8 mouse cellular contexts compared by ENCODE assay signal in genomic region chr4:119008476-119008875, GRCm38 (mm10). TPM values are rescaled to one million over a fixed set of nuclear protein-coding genes. Genes with fewer than 3 reads are reported as not detected.
A peak's percentile ranks its signal among the peaks of the same experiment; 100 is the strongest.
DNase-seq lines count a peak whose midpoint lies in the region; ATAC-seq and TF ChIP-seq lines count a peak whose summit lies in the region.

No protein-coding gene starts in this region.

- H3K4me3 ChIP-seq in hindbrain, embryonic 10.5 days: no peak overlapping the region
- H3K4me3 ChIP-seq in hindbrain, embryonic 14.5 days (replicated peaks; ENCODE audit: low read length): no peak overlapping the region
- peak overlapping the region; percentile 60 for H3K4me3 ChIP-seq in E14TG2a.4 (replicated peaks; ENCODE audit: low read length)
- no peak overlapping the region for H3K4me3 ChIP-seq in heart, embryonic 15.5 days
- H3K4me3 ChIP-seq in liver, embryonic 13.5 days (replicated peaks): no peak overlapping the region

- H3K36me3 ChIP-seq in hindbrain, embryonic 10.5 days: no peaks in the 10 kb centered on the region
- no peaks in the 10 kb centered on the region for H3K36me3 ChIP-seq in hindbrain, embryonic 14.5 days (replicated peaks; ENCODE audit: control insufficient read depth, insufficient read depth)
- no peaks in the 10 kb centered on the region for H3K36me3 ChIP-seq in E14TG2a.4 (ENCODE audit: insufficient read depth, low read length)
- no peaks in the 10 kb centered on the region for H3K36me3 ChIP-seq in heart, embryonic 15.5 days
- no peaks in the 10 kb centered on the region for H3K36me3 ChIP-seq in liver, embryonic 13.5 days

- H3K9ac ChIP-seq in hindbrain, embryonic 14.5 days: no peak overlapping the region
- no peak overlapping the region for H3K9ac ChIP-seq in heart, embryonic 15.5 days
- H3K9ac ChIP-seq in liver, embryonic 13.5 days: peak overlapping the region; percentile 46

- H3K4me1 ChIP-seq in hindbrain, embryonic 10.5 days (replicated peaks): peaks cover 36% of the 10 kb centered on the region
- H3K4me1 ChIP-seq in hindbrain, embryonic 14.5 days (replicated peaks; ENCODE audit: control insufficient read depth, insufficient read depth, low read length): no peaks in the 10 kb centered on the region; the same call in 1 of the 2 replicates
- peaks cover 96% of the 10 kb centered on the region for H3K4me1 ChIP-seq in E14TG2a.4 (replicated peaks; ENCODE audit: low read depth, low read length)
- H3K4me1 ChIP-seq in heart, embryonic 15.5 days (replicated peaks): peaks cover 12% of the 10 kb centered on the region
- peaks cover 74% of the 10 kb centered on the region for H3K4me1 ChIP-seq in liver, embryonic 13.5 days (replicated peaks)

- WGBS in hindbrain, embryonic 10.5 days: 18% methylated on average over 6 of the region's 6 CpGs
- WGBS in hindbrain, embryonic 14.5 days: 23% methylated on average over 6 of the region's 6 CpGs
- 51% methylated on average over 6 of the region's 6 CpGs for WGBS in heart, embryonic 15.5 days
- WGBS in liver, embryonic 13.5 days (ENCODE audit: insufficient replicate concordance): 53% methylated on average over 6 of the region's 6 CpGs

- TF ChIP-seq POLR2A in brain, embryonic 14.5 days (IDR thresholded peaks at IDR 0.05; ENCODE audit: borderline replicate concordance, extremely low read depth, insufficient read depth, insufficient read length, poor library complexity, severe bottlenecking): no peak

- H3K9me3 ChIP-seq in hindbrain, embryonic 10.5 days: no peaks in the 10 kb centered on the region
- no peaks in the 10 kb centered on the region for H3K9me3 ChIP-seq in hindbrain, embryonic 14.5 days (ENCODE audit: control insufficient read depth, low read length)
- H3K9me3 ChIP-seq in E14TG2a.4 (ENCODE audit: low read length): no peaks in the 10 kb centered on the region
- no peaks in the 10 kb centered on the region for H3K9me3 ChIP-seq in heart, embryonic 15.5 days (replicated peaks)
- no peaks in the 10 kb centered on the region for H3K9me3 ChIP-seq in liver, embryonic 13.5 days (replicated peaks)

- H3K4me2 ChIP-seq in hindbrain, embryonic 14.5 days (replicated peaks): no peak overlapping the region
- H3K4me2 ChIP-seq in heart, embryonic 15.5 days: no peak overlapping the region
- H3K4me2 ChIP-seq in liver, embryonic 13.5 days: no peak overlapping the region

- DNase-seq in hindbrain, embryonic 10.5 days (ENCODE audit: low spot score): peak; percentile 24
- DNase-seq in hindbrain, embryonic 14.5 days (ENCODE audit: low spot score): no peak
- peak; percentile 55 for DNase-seq in brain, embryonic 14.5 days (ENCODE audit: low read depth)
- DNase-seq in liver, embryonic 13.5 days: no peak
- no peak for DNase-seq in B cell, adult 2 months

- no peak for TF ChIP-seq CTCF in E14TG2a.4 (conservative IDR thresholded peaks at IDR 0.05; ENCODE audit: low read length)
- TF ChIP-seq CTCF in brain, embryonic 14.5 days (IDR thresholded peaks at IDR 0.05; ENCODE audit: borderline replicate concordance, extremely low read depth, insufficient read depth, insufficient read length): no peak

- no peaks in the 10 kb centered on the region for H3K27me3 ChIP-seq in hindbrain, embryonic 10.5 days (ENCODE audit: insufficient read depth, poor library complexity, severe bottlenecking)
- H3K27me3 ChIP-seq in hindbrain, embryonic 14.5 days (ENCODE audit: control insufficient read depth, insufficient read depth, low read length): no peaks in the 10 kb centered on the region
- no peaks in the 10 kb centered on the region for H3K27me3 ChIP-seq in E14TG2a.4 (ENCODE audit: insufficient read depth, low read length)
- no peaks in the 10 kb centered on the region for H3K27me3 ChIP-seq in heart, embryonic 15.5 days
- peaks cover 30% of the 10 kb centered on the region for H3K27me3 ChIP-seq in liver, embryonic 13.5 days

- peak overlapping the region; percentile 72 for H3K27ac ChIP-seq in hindbrain, embryonic 10.5 days
- no peak overlapping the region for H3K27ac ChIP-seq in hindbrain, embryonic 14.5 days
- H3K27ac ChIP-seq in heart, embryonic 15.5 days: no peak overlapping the region
- H3K27ac ChIP-seq in liver, embryonic 13.5 days: peak overlapping the region; percentile 79; the same call in 1 of the 2 replicates

- ATAC-seq in hindbrain, embryonic 14.5 days (ENCODE audit: low FRiP score): no peak
- peak; percentile 62 for ATAC-seq in heart, embryonic 15.5 days (replicated peaks; ENCODE audit: insufficient number of reproducible peaks, insufficient read depth, low FRiP score, low read depth)
- peak; percentile 27; the same call in 1 of the 2 replicates for ATAC-seq in liver, embryonic 13.5 days (ENCODE audit: low read depth)
- ATAC-seq in monocyte, adult 5-6 weeks (replicated peaks; ENCODE audit: insufficient number of reproducible peaks, low FRiP score, low TSS enrichment, poor library complexity, severe bottlenecking): no peak

RNA-seq across cellular contexts. Expression of gene Lao1, which starts 47.1 kb away (rescaled TPM):
- polyA plus RNA-seq in hindbrain, embryonic 10.5 days (2016; fragmentation: Nextera tagmentation; extraction: Ambion mirVana): not detected in 2 replicates
- polyA plus RNA-seq in hindbrain, embryonic 14.5 days (2014; fragmentation: Nextera tagmentation; extraction: Ambion mirVana): not detected in 2 replicates
- 0.06 TPM in 1 of 2 replicates, not detected in the other for polyA plus RNA-seq in brain, embryonic 14.5 days (2012; rRNA removed)
- not detected in 2 replicates for polyA plus RNA-seq in heart, embryonic 15.5 days (2015; fragmentation: Nextera tagmentation; extraction: Ambion mirVana)
- not detected in 2 replicates for polyA plus RNA-seq in liver, embryonic 13.5 days (2015; fragmentation: Nextera tagmentation; extraction: Ambion mirVana)
- not detected in 3 replicates for total RNA-seq in monocyte, adult 5-6 weeks (2017)

Comparison
In these comparisons a context has a peak if more than half of its experiments do, and no peak if none do; other contexts are left out.
1. DNase-seq: peak in hindbrain, embryonic 10.5 days (single experiment) and brain, embryonic 14.5 days (single experiment); none in hindbrain, embryonic 14.5 days (single experiment), liver, embryonic 13.5 days (single experiment) and B cell, adult 2 months (0 of 2).
2. H3K27ac ChIP-seq: peak in hindbrain, embryonic 10.5 days (single experiment) and liver, embryonic 13.5 days (single experiment); none in hindbrain, embryonic 14.5 days (single experiment) and heart, embryonic 15.5 days (single experiment).
3. ATAC-seq: peak in heart, embryonic 15.5 days (single experiment) and liver, embryonic 13.5 days (single experiment); none in hindbrain, embryonic 14.5 days (single experiment) and monocyte, adult 5-6 weeks (single experiment).